Mouse (Mus musculus) ES-Bruce4 (cell line): Measurements from ENCODE around the gene Tmem199.

ENCODE experiments used
- CTCF ChIP-seq: IDR thresholded peaks from one replicate; pipeline ENCODE4 v1.8.1; 2011; ENCODE audit warnings: low read depth, low read length
- POLR2A ChIP-seq: IDR thresholded peaks from one replicate; pipeline ENCODE4 v1.8.1; 2011; ENCODE audit warnings: low read length; ENCODE audit not compliant: insufficient read depth

DNA sequence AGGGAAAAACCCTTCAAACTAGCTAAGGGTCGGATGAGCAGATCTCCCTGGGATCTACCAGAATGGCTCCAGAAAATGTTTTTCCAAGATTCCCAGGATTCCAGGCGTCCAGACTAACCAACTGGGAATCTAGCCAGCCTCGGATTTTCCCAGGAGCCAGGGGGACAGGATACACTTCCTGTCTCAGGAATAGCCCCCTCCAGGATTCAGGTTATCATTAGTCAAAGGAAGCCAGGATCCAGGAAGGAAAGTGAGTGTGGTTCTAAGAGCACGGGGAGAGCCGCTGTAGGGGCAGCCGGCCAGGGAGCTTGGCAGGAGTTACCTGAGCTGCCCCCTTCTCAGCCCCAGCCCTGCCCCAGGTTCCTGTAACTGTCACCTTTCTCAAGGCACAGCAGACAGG, 19.1 kb upstream of the Tmem199 start:
- TF ChIP-seq POLR2A (no peak), CTCF (no peak)
